Mouse (Mus musculus) forebrain, embryonic 16.5 days (tissue): Measurements from ENCODE around the gene Prkaa2. TPM values are rescaled to one million over a fixed set of nuclear protein-coding genes. Genes with fewer than 3 reads are reported as not detected.

Experiments used
- ATAC-seq: fragments of 200-750 bp; cut with Nextera tagmentation; 2 replicates; pipeline ENCODE4 v1.8.0; 2017; ENCODE audit warnings: mild to moderate bottlenecking, moderate library complexity
- H3K27ac ChIP-seq: fragments of 300-500 bp; sonication (generic); 2 replicates; pipeline ENCODE4 v1.5.1; 2014; ENCODE audit warnings: low read length, control low read depth
- H3K27me3 ChIP-seq: fragments of 300-500 bp; sonication (generic); replicated peaks from 2 replicates; pipeline ENCODE4 v1.6.1; 2014; ENCODE audit warnings: low read length; ENCODE audit not compliant: control insufficient read depth, insufficient read depth
- H3K36me3 ChIP-seq: fragments of 300-500 bp; sonication (generic); 2 replicates; pipeline ENCODE4 v1.6.1; 2014; ENCODE audit not compliant: control insufficient read depth, insufficient read depth
- H3K4me1 ChIP-seq: fragments of 300-500 bp; sonication (generic); replicated peaks from 2 replicates; pipeline ENCODE4 v1.6.1; 2014; ENCODE audit warnings: low read length; ENCODE audit not compliant: control insufficient read depth, insufficient read depth
- H3K4me2 ChIP-seq: fragments of 300-500 bp; sonication (generic); 2 replicates; pipeline ENCODE4 v1.6.1; 2014; ENCODE audit warnings: mild to moderate bottlenecking, low read length, control low read depth
- H3K4me3 ChIP-seq: fragments of 300-500 bp; sonication (generic); replicated peaks from 2 replicates; pipeline ENCODE4 v1.5.1; 2014; ENCODE audit warnings: mild to moderate bottlenecking, low read length, control low read depth
- H3K9ac ChIP-seq: fragments of 300-500 bp; sonication (generic); replicated peaks from 2 replicates; pipeline ENCODE4 v1.6.1; 2014; ENCODE audit warnings: low read depth, low read length, control low read depth
- H3K9me3 ChIP-seq: fragments of 300-500 bp; sonication (generic); 2 replicates; pipeline ENCODE4 v1.6.1; 2016; ENCODE audit warnings: low read length; ENCODE audit not compliant: control insufficient read depth
- WGBS: fragments of 180-500 bp; shearing (Covaris S2); extraction: QIAGEN DNeasy Blood & Tissue Kit; methylation state at CpG from one replicate; pipeline ENCODE4 v1.1.7; 2014; 5-methylcytosine and 5-hydroxymethylcytosine counted together
- polyA plus RNA-seq: library from polyadenylated mRNA; unstranded; fragments of >200 nt; fragmentation: Nextera tagmentation; extraction: Ambion mirVana; gene quantifications from 2 replicates; pipeline ENCODE4 v1.2.1, GENCODE M21; 2015

The Prkaa2 gene
- polyA plus RNA-seq, 1 experiment from 2014 or later: 14.4 TPM

DNA sequence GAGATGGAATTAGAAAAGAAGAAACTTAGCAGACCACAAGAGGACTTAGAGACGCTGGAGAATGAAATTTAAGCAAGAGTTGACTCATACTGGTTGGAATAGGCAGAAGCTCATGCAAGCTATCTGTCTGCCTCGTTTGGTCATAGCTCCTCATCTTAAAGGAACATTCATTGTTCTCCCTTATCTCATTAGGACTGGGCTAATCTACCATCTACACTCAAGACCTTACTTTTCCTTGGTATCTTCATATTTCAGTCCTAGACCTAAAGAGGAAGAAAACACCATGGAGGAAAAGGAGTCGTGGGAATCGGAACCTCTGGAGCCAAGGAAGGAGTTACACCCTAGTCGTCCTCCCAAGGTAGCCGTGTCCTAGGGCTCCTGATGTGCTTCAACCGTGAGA lies 121.0 kb downstream of the Prkaa2 start:
- Histone ChIP-seq H3K27ac (no peak overlapping the region), H3K27me3 (no peaks in the 10 kb centered on the region), H3K4me1 (no peaks in the 10 kb centered on the region; the same call in 1 of the 2 replicates), H3K9ac (no peak overlapping the region), H3K4me3 (no peak overlapping the region), H3K9me3 (no peaks in the 10 kb centered on the region), H3K4me2 (no peak overlapping the region), H3K36me3 (no peaks in the 10 kb centered on the region)
- 92% methylated on average over 7 of the region's 7 CpGs for WGBS
- ATAC-seq: no peak

DNA sequence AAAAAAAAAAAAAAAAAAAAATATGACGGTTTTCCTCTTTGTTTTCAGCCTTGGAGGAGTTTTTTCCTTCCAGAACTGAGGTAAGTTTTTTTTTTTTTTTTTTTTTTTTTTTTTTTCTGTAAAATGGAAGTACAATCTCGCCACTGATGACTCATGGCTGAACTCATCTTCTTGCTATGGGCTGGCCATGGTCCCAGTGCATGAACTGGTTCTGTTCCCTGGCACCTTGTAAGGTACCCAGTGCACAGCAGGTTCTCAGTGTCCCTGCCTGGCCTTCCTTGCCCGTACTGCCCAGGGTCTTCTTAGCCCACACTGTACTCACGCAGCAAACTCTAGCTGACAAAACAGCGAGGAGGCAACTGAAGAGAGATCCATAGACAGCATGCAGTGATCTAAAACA lies 121.6 kb downstream of the Prkaa2 start:
- Histone ChIP-seq H3K9me3 (no peaks in the 10 kb centered on the region), H3K4me3 (no peak overlapping the region), H3K27ac (no peak overlapping the region), H3K36me3 (no peaks in the 10 kb centered on the region), H3K4me1 (no peaks in the 10 kb centered on the region; the same call in 1 of the 2 replicates), H3K4me2 (no peak overlapping the region), H3K9ac (no peak overlapping the region), H3K27me3 (no peaks in the 10 kb centered on the region)
- no peak for ATAC-seq
- WGBS: 90% methylated on average over 5 of the region's 5 CpGs

DNA sequence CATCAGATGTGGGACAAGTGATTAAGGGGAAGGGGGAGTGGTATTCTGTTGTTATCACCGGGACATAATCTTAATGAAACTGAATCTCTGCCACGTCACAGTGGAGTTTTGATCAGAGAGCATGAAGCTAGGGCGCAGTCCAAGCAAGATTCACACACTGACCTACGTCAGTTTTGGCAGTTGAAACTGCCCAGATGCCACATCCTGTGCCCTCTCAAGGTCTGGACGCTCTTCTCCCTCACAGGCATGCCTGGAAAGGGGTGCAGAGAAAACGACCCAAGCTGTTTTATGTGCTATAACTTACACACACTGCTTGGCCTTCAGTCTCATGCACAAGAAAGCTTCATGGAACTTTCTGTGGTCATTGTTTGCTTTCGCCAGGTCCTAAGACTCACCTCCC lies 122.1 kb downstream of the Prkaa2 start:
- H3K36me3 ChIP-seq: no peaks in the 10 kb centered on the region
- no peak overlapping the region for H3K9ac ChIP-seq
- no peak overlapping the region for H3K4me2 ChIP-seq
- no peak overlapping the region for H3K27ac ChIP-seq
- no peaks in the 10 kb centered on the region; the same call in 1 of the 2 replicates for H3K4me1 ChIP-seq
- no peaks in the 10 kb centered on the region for H3K27me3 ChIP-seq
- no peak overlapping the region for H3K4me3 ChIP-seq
- H3K9me3 ChIP-seq: no peaks in the 10 kb centered on the region
- ATAC-seq: no peak
- 55% methylated on average over 7 of the region's 7 CpGs for WGBS

DNA sequence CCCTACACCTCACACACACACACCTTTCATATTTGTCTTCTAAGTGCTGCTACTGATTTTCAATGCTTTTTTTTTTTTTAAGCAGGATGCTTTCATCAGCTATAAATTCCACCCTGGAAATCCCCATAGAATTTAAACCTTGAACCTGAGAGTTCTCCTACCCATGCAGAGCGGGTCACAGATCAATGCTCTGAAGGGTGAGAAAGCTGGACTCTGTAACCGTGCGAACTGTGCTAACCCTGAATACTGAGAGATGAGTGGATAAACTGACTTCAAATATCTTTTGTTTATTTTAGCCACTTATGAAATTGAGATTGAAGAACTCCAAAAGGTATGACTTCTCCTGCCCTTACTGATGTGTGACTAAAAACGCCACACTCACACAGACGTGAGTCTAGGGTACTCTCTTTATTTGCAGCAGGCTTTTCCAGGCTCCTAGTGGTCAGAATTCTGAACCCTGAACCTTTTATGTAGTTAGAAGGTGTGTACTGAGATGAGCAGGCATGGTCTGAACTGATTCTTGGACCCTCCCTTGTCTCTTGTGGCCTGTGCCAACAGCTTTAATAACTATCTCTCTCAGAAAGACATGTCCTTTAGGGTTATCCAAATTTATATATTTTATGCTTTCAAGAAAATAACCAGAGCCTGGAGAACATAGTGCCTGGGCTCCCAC lies 123.6 kb downstream of the Prkaa2 start:
- H3K27me3 ChIP-seq: no peaks in the 10 kb centered on the region
- H3K27ac ChIP-seq: no peak overlapping the region
- WGBS: 89% methylated on average over 5 of the region's 5 CpGs

More for the DNA sequence above, 123.6 kb downstream of the Prkaa2 start:
- no peaks in the 10 kb centered on the region for H3K9me3 ChIP-seq
- H3K4me1 ChIP-seq: no peaks in the 10 kb centered on the region; the same call in 1 of the 2 replicates
- H3K9ac ChIP-seq: no peak overlapping the region
- H3K36me3 ChIP-seq: no peaks in the 10 kb centered on the region
- H3K4me3 ChIP-seq: no peak overlapping the region
- ATAC-seq: no peak
- no peak overlapping the region for H3K4me2 ChIP-seq

Other genes starting within 250 kb of the Prkaa2 start
- not detected in 2 replicates for gene C8a, start 233.5 kb downstream of the Prkaa2 start, polyA plus RNA-seq
- gene Fyb2, start 196.4 kb downstream of the Prkaa2 start, polyA plus RNA-seq: 0.07 and 0.28 TPM in 2 replicates
- gene Plpp3, start 47.5 kb upstream of the Prkaa2 start, polyA plus RNA-seq: 67.7 and 76.8 TPM in 2 replicates